Mouse (Mus musculus): ENCODE measurements around the gene Slc23a2.
A peak's percentile ranks its signal among the peaks of the same experiment; 100 is the strongest.

Gene Slc23a2

DNA sequence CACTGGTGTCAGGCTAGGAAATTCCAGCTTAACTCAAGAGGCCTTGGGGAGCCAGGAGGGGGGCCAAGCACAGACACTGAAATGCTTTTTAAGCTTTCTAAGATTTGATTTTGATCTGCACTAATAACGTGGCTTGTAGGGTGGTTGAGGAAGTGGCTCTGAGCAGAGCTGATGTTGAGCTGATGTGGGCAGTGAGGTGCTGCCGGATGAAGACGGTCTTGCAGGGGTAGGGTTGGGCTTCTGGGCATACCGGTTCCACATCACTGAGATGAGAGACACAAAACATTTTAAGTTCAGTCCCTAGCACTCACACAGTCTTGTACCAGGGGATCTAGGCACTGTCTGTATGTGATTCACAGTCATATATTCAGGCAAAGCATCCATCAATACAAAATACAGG is 46.5 kb downstream of the Slc23a2 start:
- DNase-seq (ENCODE audit: low spot score), result no peak

GRCm38 (mm10) chr2:132096582-132096981 is 48.3 kb downstream of the Slc23a2 start:
- peak; percentile 46 for DNase-seq (ENCODE audit: low spot score)

DNA sequence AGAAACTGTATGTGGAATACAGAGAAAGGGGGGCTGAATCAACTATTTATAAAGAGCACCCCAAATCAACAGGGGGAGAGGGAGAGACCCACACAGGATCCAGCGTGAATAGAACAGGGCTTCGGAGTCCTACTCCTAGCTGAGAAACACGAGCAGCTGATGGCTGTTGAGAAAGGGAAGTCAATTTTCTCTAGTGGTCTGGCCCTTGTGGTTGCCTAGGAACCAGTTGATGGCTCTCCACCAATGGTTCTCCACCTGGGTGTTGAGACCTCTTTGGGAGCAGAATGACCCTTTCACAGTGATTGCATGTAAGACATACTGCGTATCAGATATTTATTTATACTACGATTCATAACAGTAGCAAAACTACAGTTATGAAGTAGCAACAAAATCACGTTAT is 49.1 kb downstream of the Slc23a2 start:
- DNase-seq (ENCODE audit: low spot score), result no peak

GRCm38 (mm10) chr2:132094441-132095230 is 50.3 kb downstream of the Slc23a2 start:
- DNase-seq (ENCODE audit: low spot score), result no peak

- DNase-seq (ENCODE audit: low spot score), result no peak
These were observed 51.2 kb downstream of the Slc23a2 start for GRCm38 (mm10) chr2:132093739-132094138.

GRCm38 (mm10) chr2:132093298-132093697 is 51.6 kb downstream of the Slc23a2 start:
- DNase-seq (ENCODE audit: low spot score), result no peak

GRCm38 (mm10) chr2:132092722-132093121 is 52.2 kb downstream of the Slc23a2 start:
- DNase-seq (ENCODE audit: low spot score), result no peak

DNA sequence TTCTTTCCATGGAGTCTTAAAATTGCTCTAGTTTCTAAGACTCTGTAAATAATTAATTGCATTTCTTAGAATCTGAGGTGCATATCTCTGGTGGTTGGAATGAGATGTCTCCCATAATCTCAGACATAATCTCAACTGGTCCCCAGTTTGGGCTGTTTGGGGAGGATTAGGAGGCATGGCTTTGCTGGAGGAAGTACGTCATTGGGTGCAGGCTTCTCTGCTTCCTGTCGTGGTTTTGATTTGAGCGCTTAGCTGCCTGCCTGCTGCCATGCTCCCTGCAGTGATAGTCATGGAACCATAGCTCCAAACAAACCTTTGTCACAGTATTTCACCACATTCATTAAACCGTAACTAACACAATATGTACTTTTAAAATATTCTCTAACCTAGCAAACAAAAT is 53.2 kb downstream of the Slc23a2 start:
- DNase-seq (ENCODE audit: low spot score), result no peak

GRCm38 (mm10) chr2:132084813-132085212 is 60.1 kb downstream of the Slc23a2 start:
- no peak for DNase-seq (ENCODE audit: low spot score)

- DNase-seq (ENCODE audit: low spot score), result no peak
These were observed 60.5 kb downstream of the Slc23a2 start for GRCm38 (mm10) chr2:132084396-132084795.

- no peak for DNase-seq (ENCODE audit: low spot score)
These were observed 65.8 kb downstream of the Slc23a2 start for GRCm38 (mm10) chr2:132079139-132079538.

DNA sequence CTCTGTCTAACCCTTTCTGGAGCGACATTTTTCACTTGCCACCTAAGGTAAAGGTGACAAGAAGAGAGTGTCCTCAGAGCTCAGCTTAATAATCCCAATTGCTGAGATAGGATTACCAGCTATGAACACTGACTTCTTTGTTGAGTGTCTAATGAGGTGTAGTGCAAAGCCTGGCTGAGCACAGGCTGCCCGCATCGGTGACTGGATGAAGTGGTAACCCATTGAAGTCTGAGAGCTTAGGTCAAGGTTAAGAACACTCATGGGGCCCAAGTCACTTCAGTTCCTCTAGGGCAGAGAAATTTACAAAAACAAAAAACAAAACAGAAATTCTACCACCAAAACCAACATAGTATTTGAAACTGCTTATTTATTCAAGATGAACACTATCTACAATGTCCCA is 71.9 kb downstream of the Slc23a2 start:
- no peak for DNase-seq (ENCODE audit: low spot score)

GRCm38 (mm10) chr2:132069985-132070735 is 74.7 kb downstream of the Slc23a2 start:
- DNase-seq (ENCODE audit: low spot score), result no peak

GRCm38 (mm10) chr2:132064185-132064831 is 80.6 kb downstream of the Slc23a2 start:
- no peak for DNase-seq (ENCODE audit: low spot score)

DNA sequence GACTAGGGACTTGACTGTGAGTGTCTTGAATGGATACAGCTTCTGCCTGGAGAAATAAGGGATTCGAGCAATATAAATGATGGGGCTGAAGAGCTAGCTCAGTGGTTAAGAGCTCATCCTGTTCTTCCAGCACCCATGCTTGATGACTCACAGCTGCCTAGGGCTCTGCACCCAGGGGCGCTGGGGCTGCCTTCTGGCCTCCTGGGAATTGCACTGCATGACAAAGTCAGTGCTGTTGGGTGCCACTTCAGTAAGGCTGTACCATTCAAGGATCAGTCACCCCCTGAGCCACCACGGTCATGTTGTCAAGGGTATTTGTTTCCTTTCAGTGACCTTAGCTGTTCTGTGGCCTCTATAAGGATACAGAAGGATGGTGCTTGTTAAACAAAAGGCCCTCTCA is 81.1 kb downstream of the Slc23a2 start:
- DNase-seq (ENCODE audit: low spot score), result no peak

DNA sequence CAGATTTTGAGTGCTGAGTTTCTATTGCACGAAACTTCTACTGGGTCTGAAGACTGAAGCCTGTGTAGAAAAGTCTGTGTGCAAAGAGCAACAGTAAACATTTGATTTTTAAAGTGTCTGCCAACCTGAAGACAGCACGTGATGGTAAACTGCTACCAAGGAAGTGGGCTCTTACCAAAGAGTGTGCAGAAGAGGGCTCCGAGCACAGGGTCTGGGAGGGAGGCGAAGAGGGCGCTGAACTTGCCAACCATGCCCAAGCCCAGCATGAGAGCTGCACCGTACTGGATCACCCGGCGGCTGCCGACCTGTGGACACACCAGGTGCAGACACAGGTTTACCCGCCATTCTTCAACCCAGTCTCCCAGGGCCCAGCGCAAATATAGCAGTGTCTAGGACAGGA is 83.0 kb downstream of the Slc23a2 start:
- DNase-seq (ENCODE audit: low spot score), result no peak

DNA sequence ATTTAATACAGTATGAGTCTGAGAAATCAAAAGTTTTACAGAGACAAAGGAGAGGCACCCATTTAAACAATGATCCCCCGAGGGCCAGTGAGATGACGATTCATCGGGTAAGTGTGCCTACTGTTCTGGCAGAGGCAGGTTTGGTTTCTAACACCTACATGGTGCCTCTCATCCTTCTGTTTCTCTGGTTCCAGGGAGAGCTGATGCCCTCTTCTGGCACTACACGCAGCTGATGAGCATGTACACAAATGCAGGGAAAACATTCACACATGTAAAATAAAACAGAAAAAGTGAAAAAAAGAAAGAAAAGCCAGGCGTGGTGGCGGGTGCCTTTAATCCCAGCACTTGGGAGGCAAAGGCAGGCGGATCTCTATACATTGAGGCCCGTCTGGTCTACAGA is 85.0 kb downstream of the Slc23a2 start:
- no peak for DNase-seq (ENCODE audit: low spot score)

- DNase-seq (ENCODE audit: low spot score), result no peak
These were observed 89.6 kb downstream of the Slc23a2 start for GRCm38 (mm10) chr2:132055349-132055753.

- no peak for DNase-seq (ENCODE audit: low spot score)
These were observed 91.1 kb downstream of the Slc23a2 start for GRCm38 (mm10) chr2:132053824-132054223.

GRCm38 (mm10) chr2:132051798-132052197 is 93.1 kb downstream of the Slc23a2 start:
- DNase-seq (ENCODE audit: low spot score), result no peak

GRCm38 (mm10) chr2:132049921-132050320 is 95.0 kb downstream of the Slc23a2 start:
- DNase-seq (ENCODE audit: low spot score), result no peak

DNA sequence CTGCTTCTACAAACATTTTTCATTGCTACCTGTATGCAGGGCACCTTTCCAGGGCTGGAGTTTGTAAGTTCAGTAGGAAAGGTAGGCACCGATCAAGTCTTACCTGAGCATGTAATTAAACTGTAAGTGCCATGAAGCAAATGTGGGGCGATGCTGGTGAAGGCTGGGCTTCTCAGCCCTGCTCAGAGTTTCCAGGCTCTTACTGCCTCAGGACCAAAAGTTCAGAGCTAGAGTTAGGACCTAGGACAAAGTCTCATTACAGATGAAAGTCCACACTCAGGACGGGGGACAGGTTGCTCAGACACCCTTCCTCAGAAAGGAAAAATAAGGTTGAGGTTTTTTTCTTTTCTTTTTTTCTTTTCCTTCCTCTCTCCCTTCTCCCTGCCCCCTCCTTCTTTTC is 95.4 kb downstream of the Slc23a2 start:
- DNase-seq (ENCODE audit: low spot score), result no peak

Data from testis, postnatal 14 days (tissue).